Mouse (Mus musculus): ENCODE results near the gene Larp1. TPM values are rescaled to one million over a fixed set of nuclear protein-coding genes. Genes with fewer than 3 reads are reported as not detected.

Gene Larp1
- polyA plus RNA-seq, 1 experiment from 2014 or later = 16.7 TPM

GRCm38 (mm10) chr11:58009516-58010141 is 765 bp downstream of the Larp1 start:
- WGBS = under 1% methylated on average over 71 of the region's 78 CpGs
- peaks cover 36% of the 10 kb centered on the region for H3K4me1 ChIP-seq (ENCODE audit: control insufficient read depth, insufficient read depth, low read length)
- H3K4me2 ChIP-seq (ENCODE audit: low read depth, low read length) = peak overlapping the region; percentile 66
- no peaks in the 10 kb centered on the region for H3K9me3 ChIP-seq (ENCODE audit: control insufficient read depth, low read length)
- peak; percentile 72 for ATAC-seq
- no peaks in the 10 kb centered on the region for H3K36me3 ChIP-seq (ENCODE audit: control insufficient read depth, insufficient read depth, low read length)
- peak overlapping the region; percentile 96 for H3K9ac ChIP-seq (ENCODE audit: low read depth, low read length)
- peak overlapping the region; percentile 97 for H3K4me3 ChIP-seq (ENCODE audit: low read length)
- peak overlapping the region; percentile 92 for H3K27ac ChIP-seq (ENCODE audit: low read length)
- H3K27me3 ChIP-seq (replicated peaks; ENCODE audit: control insufficient read depth, insufficient read depth, low read length) = no peaks in the 10 kb centered on the region

DNA sequence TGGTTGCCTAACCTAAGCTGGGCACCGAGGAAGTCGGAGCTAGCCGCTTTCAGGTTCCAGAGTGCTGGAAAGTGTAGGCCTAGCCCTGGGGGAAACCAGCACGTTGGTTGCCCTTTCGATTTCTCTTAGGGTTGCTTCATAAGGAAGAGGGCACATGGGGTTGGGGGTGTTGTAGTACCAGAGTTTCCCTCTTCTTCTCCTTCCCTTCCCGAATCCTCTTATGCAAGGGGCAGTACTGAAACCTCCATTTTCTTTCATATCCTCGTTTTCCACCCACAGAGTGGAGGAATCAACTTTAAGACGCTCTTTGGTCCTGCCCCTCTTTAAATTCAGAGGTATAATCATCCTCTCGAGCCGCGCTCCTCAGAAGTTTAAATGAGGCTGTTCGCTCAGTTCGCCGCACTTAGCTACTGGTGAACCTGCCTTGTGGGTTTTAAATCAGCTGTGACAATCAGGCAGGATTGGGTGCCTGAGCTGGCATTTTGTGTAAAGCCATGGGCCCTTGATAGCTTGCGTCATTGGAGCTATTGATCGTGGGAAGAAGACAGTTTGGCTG is 1.4 kb downstream of the Larp1 start:
- WGBS = 3% methylated on average over 16 of the region's 16 CpGs
- ATAC-seq = no peak
- H3K27me3 ChIP-seq (replicated peaks; ENCODE audit: control insufficient read depth, insufficient read depth, low read length) = no peaks in the 10 kb centered on the region

GRCm38 (mm10) chr11:58010930-58011329 is 2.1 kb downstream of the Larp1 start:
- 35% methylated on average over 1 of the region's 1 CpGs for WGBS

More for the DNA sequence above, 1.4 kb downstream of the Larp1 start:
- Histone ChIP-seq H3K9ac (ENCODE audit: low read depth, low read length) (peak overlapping the region; percentile 96), H3K36me3 (ENCODE audit: control insufficient read depth, insufficient read depth, low read length) (no peaks in the 10 kb centered on the region), H3K4me2 (ENCODE audit: low read depth, low read length) (peak overlapping the region; percentile 66), H3K9me3 (ENCODE audit: control insufficient read depth, low read length) (no peaks in the 10 kb centered on the region), H3K4me3 (ENCODE audit: low read length) (peak overlapping the region; percentile 97), H3K4me1 (ENCODE audit: control insufficient read depth, insufficient read depth, low read length) (peaks cover 41% of the 10 kb centered on the region), H3K27ac (ENCODE audit: low read length) (peak overlapping the region; percentile 92)

GRCm38 (mm10) chr11:58011813-58012212 is 2.9 kb downstream of the Larp1 start:
- H3K4me2 ChIP-seq (ENCODE audit: low read depth, low read length) = no peak overlapping the region; the same call in 1 of the 2 replicates
- no peaks in the 10 kb centered on the region for H3K36me3 ChIP-seq (ENCODE audit: control insufficient read depth, insufficient read depth, low read length)
- no peak for ATAC-seq
- no peaks in the 10 kb centered on the region for H3K27me3 ChIP-seq (replicated peaks; ENCODE audit: control insufficient read depth, insufficient read depth, low read length)
- peaks cover 53% of the 10 kb centered on the region for H3K4me1 ChIP-seq (ENCODE audit: control insufficient read depth, insufficient read depth, low read length)
- no peak overlapping the region for H3K9ac ChIP-seq (ENCODE audit: low read depth, low read length)
- WGBS = 60% methylated on average over 4 of the region's 4 CpGs
- no peak overlapping the region for H3K27ac ChIP-seq (ENCODE audit: low read length)
- no peaks in the 10 kb centered on the region for H3K9me3 ChIP-seq (ENCODE audit: control insufficient read depth, low read length)
- no peak overlapping the region for H3K4me3 ChIP-seq (ENCODE audit: low read length)

More at GRCm38 (mm10) chr11:58010930-58011329, 2.1 kb downstream of the Larp1 start:
- ATAC-seq = no peak
- no peak overlapping the region for H3K27ac ChIP-seq (ENCODE audit: low read length)
- peaks cover 45% of the 10 kb centered on the region for H3K4me1 ChIP-seq (ENCODE audit: control insufficient read depth, insufficient read depth, low read length)
- no peaks in the 10 kb centered on the region for H3K9me3 ChIP-seq (ENCODE audit: control insufficient read depth, low read length)
- H3K4me2 ChIP-seq (ENCODE audit: low read depth, low read length) = peak overlapping the region; percentile 66
- peak overlapping the region; percentile 29 for H3K4me3 ChIP-seq (ENCODE audit: low read length)
- no peaks in the 10 kb centered on the region for H3K27me3 ChIP-seq (replicated peaks; ENCODE audit: control insufficient read depth, insufficient read depth, low read length)
- H3K9ac ChIP-seq (ENCODE audit: low read depth, low read length) = no peak overlapping the region
- no peaks in the 10 kb centered on the region for H3K36me3 ChIP-seq (ENCODE audit: control insufficient read depth, insufficient read depth, low read length)

- Histone ChIP-seq H3K9me3 (ENCODE audit: control insufficient read depth, low read length) (no peaks in the 10 kb centered on the region), H3K4me2 (ENCODE audit: low read depth, low read length) (no peak overlapping the region), H3K36me3 (ENCODE audit: control insufficient read depth, insufficient read depth, low read length) (no peaks in the 10 kb centered on the region), H3K9ac (ENCODE audit: low read depth, low read length) (no peak overlapping the region), H3K4me3 (ENCODE audit: low read length) (no peak overlapping the region), H3K4me1 (ENCODE audit: control insufficient read depth, insufficient read depth, low read length) (peaks cover 62% of the 10 kb centered on the region), H3K27ac (ENCODE audit: low read length) (no peak overlapping the region), H3K27me3 (replicated peaks; ENCODE audit: control insufficient read depth, insufficient read depth, low read length) (no peaks in the 10 kb centered on the region)
- WGBS = 78% methylated on average over 1 of the region's 1 CpGs
- no peak for ATAC-seq
Observed at GRCm38 (mm10) chr11:58012674-58013073, 3.8 kb downstream of the Larp1 start.

DNA sequence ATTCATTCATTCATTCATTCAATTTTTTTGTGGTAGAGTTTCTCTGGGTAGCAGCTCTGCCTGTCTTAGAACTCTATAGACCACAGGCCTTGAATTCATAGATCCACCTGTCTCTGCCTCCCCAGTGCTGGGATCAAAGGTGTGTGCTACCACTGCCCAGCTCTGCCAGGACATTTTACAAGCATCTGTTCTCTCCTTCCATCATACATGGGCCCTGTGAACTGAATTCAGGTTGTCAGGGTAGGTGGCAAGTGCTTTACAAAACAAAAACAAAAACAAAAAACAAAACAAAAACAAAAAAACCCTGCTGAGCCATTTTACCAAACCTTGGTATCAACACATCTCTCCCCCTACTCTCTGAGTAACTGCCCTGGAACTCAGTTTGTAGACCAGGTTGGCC is 4.2 kb downstream of the Larp1 start:
- Histone ChIP-seq H3K4me3 (ENCODE audit: low read length) (no peak overlapping the region), H3K9ac (ENCODE audit: low read depth, low read length) (no peak overlapping the region), H3K27me3 (replicated peaks; ENCODE audit: control insufficient read depth, insufficient read depth, low read length) (no peaks in the 10 kb centered on the region), H3K36me3 (ENCODE audit: control insufficient read depth, insufficient read depth, low read length) (no peaks in the 10 kb centered on the region), H3K27ac (ENCODE audit: low read length) (no peak overlapping the region), H3K9me3 (ENCODE audit: control insufficient read depth, low read length) (no peaks in the 10 kb centered on the region), H3K4me2 (ENCODE audit: low read depth, low read length) (no peak overlapping the region), H3K4me1 (ENCODE audit: control insufficient read depth, insufficient read depth, low read length) (peaks cover 62% of the 10 kb centered on the region)
- no peak for ATAC-seq

DNA sequence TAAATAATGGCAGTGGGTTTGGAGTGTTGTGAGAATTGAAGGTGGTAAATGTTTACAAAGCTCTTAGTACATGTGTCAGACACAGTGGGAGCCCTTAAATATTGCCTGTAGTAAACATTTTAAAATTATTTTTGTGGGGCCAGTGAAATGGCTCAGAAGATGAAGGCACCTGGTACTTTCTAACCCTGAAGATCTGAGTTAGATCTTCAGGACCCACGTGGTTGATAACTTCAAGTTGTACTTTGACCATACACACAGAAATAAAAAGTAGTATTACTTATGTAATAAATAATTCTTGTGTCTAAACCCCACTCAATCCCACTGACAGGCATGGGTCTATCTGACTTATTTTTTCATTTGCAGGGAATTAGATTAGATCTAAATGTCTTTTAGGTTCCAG is 5.7 kb downstream of the Larp1 start:
- no peaks in the 10 kb centered on the region for H3K36me3 ChIP-seq (ENCODE audit: control insufficient read depth, insufficient read depth, low read length)
- peaks cover 69% of the 10 kb centered on the region for H3K4me1 ChIP-seq (ENCODE audit: control insufficient read depth, insufficient read depth, low read length)
- no peaks in the 10 kb centered on the region for H3K27me3 ChIP-seq (replicated peaks; ENCODE audit: control insufficient read depth, insufficient read depth, low read length)
- H3K9ac ChIP-seq (ENCODE audit: low read depth, low read length) = no peak overlapping the region
- no peaks in the 10 kb centered on the region for H3K9me3 ChIP-seq (ENCODE audit: control insufficient read depth, low read length)
- H3K4me2 ChIP-seq (ENCODE audit: low read depth, low read length) = no peak overlapping the region
- no peak overlapping the region for H3K4me3 ChIP-seq (ENCODE audit: low read length)
- ATAC-seq = no peak
- WGBS = 49% methylated on average over 1 of the region's 1 CpGs
- no peak overlapping the region; the same call in 1 of the 2 replicates for H3K27ac ChIP-seq (ENCODE audit: low read length)

- no peak overlapping the region; the same call in 1 of the 2 replicates for H3K27ac ChIP-seq (ENCODE audit: low read length)
- 60% methylated on average over 2 of the region's 2 CpGs for WGBS
- H3K36me3 ChIP-seq (ENCODE audit: control insufficient read depth, insufficient read depth, low read length) = no peaks in the 10 kb centered on the region
- no peak for ATAC-seq
- no peak overlapping the region for H3K4me3 ChIP-seq (ENCODE audit: low read length)
- no peaks in the 10 kb centered on the region for H3K9me3 ChIP-seq (ENCODE audit: control insufficient read depth, low read length)
- no peak overlapping the region for H3K4me2 ChIP-seq (ENCODE audit: low read depth, low read length)
- H3K9ac ChIP-seq (ENCODE audit: low read depth, low read length) = no peak overlapping the region
- no peaks in the 10 kb centered on the region for H3K27me3 ChIP-seq (replicated peaks; ENCODE audit: control insufficient read depth, insufficient read depth, low read length)
- H3K4me1 ChIP-seq (ENCODE audit: control insufficient read depth, insufficient read depth, low read length) = peaks cover 70% of the 10 kb centered on the region
Observed at GRCm38 (mm10) chr11:58015339-58015738, 6.5 kb downstream of the Larp1 start.

DNA sequence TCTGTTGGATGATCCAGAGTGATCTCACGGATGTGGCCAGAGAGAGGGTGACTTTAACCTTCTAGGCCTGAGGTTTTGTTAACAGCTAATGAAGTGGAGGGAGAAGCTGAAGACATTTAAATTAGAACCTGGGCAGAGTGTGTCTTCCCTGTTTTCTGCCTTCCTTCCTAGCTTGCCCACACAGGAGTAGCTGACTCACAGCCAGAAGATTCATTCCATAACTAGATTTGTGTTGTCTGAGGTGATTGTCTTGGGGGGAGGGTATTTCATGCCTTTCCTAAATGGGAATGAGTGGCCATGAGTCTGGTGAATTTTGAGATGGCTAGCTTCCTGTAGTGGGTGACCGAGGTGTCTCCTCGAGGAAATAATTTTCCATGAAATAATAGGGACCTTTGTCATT is 7.5 kb downstream of the Larp1 start:
- H3K27me3 ChIP-seq (replicated peaks; ENCODE audit: control insufficient read depth, insufficient read depth, low read length) = no peaks in the 10 kb centered on the region
- H3K4me3 ChIP-seq (ENCODE audit: low read length) = no peak overlapping the region
- peaks cover 72% of the 10 kb centered on the region for H3K4me1 ChIP-seq (ENCODE audit: control insufficient read depth, insufficient read depth, low read length)
- 0 out of 2 replicates have a peak overlapping the region, but pooled peaks have one; percentile 43 for H3K27ac ChIP-seq (ENCODE audit: low read length)
- WGBS = 45% methylated on average over 3 of the region's 3 CpGs
- no peaks in the 10 kb centered on the region for H3K36me3 ChIP-seq (ENCODE audit: control insufficient read depth, insufficient read depth, low read length)
- ATAC-seq = no peak
- H3K4me2 ChIP-seq (ENCODE audit: low read depth, low read length) = 0 out of 2 replicates have a peak overlapping the region, but pooled peaks have one; percentile 14
- H3K9ac ChIP-seq (ENCODE audit: low read depth, low read length) = 0 out of 2 replicates have a peak overlapping the region, but pooled peaks have one; percentile 30
- H3K9me3 ChIP-seq (ENCODE audit: control insufficient read depth, low read length) = no peaks in the 10 kb centered on the region
